Mouse (Mus musculus): ENCODE data around the gene Erbin. TPM values are rescaled to one million over a fixed set of nuclear protein-coding genes. Genes with fewer than 3 reads are reported as not detected.

Gene Erbin
- polyA plus RNA-seq, 1 experiment from 2014 or later = 17.9 TPM

DNA sequence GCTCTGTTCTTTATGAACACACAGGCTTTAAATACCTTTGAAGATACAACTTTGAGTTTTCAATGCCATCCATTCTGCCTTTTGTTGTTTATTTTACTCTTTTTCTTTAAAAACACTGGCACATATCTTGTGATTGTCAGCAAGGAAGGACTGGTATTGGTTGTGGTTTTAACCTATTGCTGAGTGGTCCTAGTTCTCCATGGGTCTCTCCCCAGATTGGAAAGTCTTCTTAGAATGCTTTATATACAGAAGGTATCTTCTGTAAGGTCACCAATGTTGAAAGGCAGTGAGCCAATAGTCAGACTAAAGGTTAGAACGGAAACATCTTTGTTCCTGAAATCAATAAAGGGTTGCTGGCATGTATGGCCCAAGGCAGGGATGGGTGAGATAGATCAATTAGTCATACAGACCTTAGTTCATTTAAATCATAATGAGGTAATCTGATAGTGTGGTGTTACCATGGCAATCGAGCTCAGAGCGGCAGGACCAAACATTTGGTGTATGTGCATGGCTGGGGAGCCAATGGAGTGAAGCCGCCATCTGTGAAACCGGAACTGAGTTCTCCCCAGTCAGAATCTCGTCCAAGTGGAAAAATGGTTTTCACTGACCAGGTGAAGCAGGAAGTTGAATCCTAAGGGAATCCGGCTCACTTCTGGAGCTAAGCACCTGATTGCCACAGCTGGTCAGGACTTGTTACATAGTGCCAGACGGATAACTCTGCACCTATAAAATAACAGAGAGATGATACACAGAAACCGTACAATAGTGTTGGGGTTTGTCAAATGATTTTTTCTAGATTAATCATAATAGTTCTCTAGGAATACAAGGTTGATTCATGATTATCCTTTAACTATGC is 125.4 kb downstream of the Erbin start:
- ATAC-seq (ENCODE audit: insufficient read depth, low FRiP score, low read depth) = no peak
- H3K4me2 ChIP-seq = no peak overlapping the region
- H3K9ac ChIP-seq = no peak overlapping the region
- H3K4me3 ChIP-seq (replicated peaks) = no peak overlapping the region
- no peaks in the 10 kb centered on the region for H3K4me1 ChIP-seq
- no peaks in the 10 kb centered on the region for H3K36me3 ChIP-seq
- H3K27me3 ChIP-seq (replicated peaks) = no peaks in the 10 kb centered on the region
- WGBS = 77% methylated on average over 9 of the region's 9 CpGs
- H3K27ac ChIP-seq = no peak overlapping the region
- H3K9me3 ChIP-seq = no peaks in the 10 kb centered on the region

DNA sequence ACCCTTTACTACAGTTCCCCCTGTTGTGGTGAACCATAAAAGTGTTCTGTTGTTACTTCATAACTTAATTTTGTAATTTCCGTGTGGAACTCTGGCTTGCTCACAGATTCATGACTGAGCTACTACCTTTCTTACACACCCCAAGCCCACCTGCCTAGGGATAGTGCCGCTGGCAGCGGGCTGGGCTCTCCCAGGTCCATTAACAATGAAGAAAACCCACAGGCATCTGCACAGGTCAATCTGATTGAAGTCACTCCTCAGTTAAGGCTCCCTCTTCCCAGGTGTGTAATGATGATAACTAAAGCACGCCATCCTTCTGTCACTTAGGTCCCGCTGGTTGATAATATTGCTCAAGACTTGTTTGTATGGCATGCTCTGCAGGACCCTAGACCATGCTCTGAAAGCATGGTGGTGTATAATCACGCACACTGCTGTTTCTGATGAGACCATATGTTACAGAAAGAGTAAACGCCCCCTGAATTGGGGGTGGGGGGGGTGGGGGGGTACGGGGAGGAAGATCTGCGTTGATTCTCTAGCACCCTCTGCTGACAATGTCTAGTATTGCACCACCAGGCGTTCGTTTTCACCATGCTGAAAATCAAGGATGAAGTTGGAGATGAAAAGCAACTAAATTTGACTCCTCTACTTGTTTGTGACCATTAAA is 140.3 kb downstream of the Erbin start:
- Histone ChIP-seq H3K4me2 (no peak overlapping the region), H3K27ac (no peak overlapping the region), H3K27me3 (replicated peaks) (no peaks in the 10 kb centered on the region), H3K9me3 (no peaks in the 10 kb centered on the region), H3K9ac (no peak overlapping the region), H3K4me1 (no peaks in the 10 kb centered on the region), H3K36me3 (no peaks in the 10 kb centered on the region), H3K4me3 (replicated peaks) (no peak overlapping the region)
- 33% methylated on average over 11 of the region's 11 CpGs for WGBS
- ATAC-seq (ENCODE audit: insufficient read depth, low FRiP score, low read depth) = no peak

- peaks cover 8% of the 10 kb centered on the region for H3K4me1 ChIP-seq
- no peaks in the 10 kb centered on the region for H3K36me3 ChIP-seq
- H3K4me3 ChIP-seq (replicated peaks) = no peak overlapping the region
- H3K9me3 ChIP-seq = no peaks in the 10 kb centered on the region
- 67% methylated on average over 8 of the region's 8 CpGs for WGBS
- H3K27me3 ChIP-seq (replicated peaks) = no peaks in the 10 kb centered on the region
- H3K9ac ChIP-seq = no peak overlapping the region
- H3K4me2 ChIP-seq = no peak overlapping the region
- ATAC-seq (ENCODE audit: insufficient read depth, low FRiP score, low read depth) = no peak
- no peak overlapping the region for H3K27ac ChIP-seq
Observed at GRCm38 (mm10) chr13:103777126-103777525, 143.2 kb downstream of the Erbin start.

- peak within 1 kb of the TSS; percentile 99 for H3K27ac ChIP-seq
- peak; percentile 95 for ATAC-seq (ENCODE audit: insufficient read depth, low FRiP score, low read depth)
- under 1% methylated on average over 81 of the region's 81 CpGs for WGBS
- H3K4me1 ChIP-seq = peaks cover 15% of the 10 kb centered on the region
- peak within 1 kb of the TSS; percentile 57 for H3K4me2 ChIP-seq
- H3K27me3 ChIP-seq (replicated peaks) = no peaks in the 10 kb centered on the region
- no peaks in the 10 kb centered on the region for H3K9me3 ChIP-seq
- peak within 1 kb of the TSS; percentile 63 for H3K9ac ChIP-seq
- no peaks in the 10 kb centered on the region for H3K36me3 ChIP-seq
- peak within 1 kb of the TSS; percentile 68 for H3K4me3 ChIP-seq (replicated peaks)
Observed at GRCm38 (mm10) chr13:103774119-103774757, 146.1 kb downstream of the Erbin start, which contains the start of gene Srek1. Gene Srek1, minus strand, starts transcription at chr13:103774608.

DNA sequence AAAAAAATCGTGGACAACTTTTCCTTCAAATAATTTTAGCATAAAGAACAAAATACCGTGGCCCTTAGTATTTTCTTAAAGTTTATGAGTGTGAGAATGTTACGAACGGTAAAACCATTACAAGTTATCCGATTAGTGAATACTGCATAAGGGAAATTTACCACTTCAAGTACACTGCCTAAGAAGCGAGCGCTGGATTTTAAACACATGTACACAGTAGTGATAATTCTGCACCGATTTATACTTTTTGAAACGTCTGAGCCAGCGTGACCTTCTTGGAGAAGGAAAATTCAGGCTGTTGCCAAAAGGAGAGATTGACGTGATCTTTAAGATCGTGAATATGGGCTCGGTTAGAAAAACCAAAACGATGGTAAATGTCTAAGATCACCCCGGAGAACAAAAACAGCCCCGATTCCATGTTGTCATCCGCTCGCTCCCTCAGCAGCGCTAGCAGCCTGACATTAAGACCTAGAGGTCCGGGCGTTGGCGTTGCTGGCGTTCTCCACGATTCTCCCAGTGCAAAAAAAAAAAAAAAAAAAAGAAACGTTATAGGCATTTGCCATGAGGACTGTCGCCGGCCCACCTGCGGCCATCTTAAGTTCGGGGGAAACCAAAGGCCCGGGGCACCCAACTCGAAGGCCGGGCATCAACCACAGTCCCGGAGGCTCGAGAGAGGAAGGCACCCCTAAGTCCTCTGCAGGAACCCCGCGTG is 146.8 kb downstream of the Erbin start:
- 1% methylated on average over 35 of the region's 36 CpGs for WGBS

DNA sequence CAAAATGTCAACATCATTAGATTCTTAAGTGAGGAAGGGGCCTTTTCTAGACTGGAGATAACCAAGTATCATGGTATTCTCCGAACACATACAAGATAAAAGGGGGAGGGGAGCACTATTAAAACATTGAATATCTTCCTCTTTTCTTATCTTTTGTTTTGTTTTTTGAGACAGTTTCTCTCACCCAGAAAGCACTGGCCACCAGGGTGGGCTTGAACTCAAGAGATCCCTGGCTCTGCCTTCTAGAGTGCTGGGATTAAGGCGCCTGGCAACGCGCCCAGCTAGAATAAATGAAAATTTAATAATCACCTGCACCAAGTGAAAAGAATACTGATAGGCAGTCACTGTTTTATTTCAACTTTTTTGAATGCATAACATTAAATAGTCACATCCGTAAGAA is 147.4 kb downstream of the Erbin start:
- no peak overlapping the region for H3K9ac ChIP-seq
- no peaks in the 10 kb centered on the region for H3K36me3 ChIP-seq
- H3K4me3 ChIP-seq (replicated peaks) = peak overlapping the region; percentile 68
- H3K4me2 ChIP-seq = peak overlapping the region; percentile 57
- H3K27ac ChIP-seq = no peak overlapping the region
- ATAC-seq (ENCODE audit: insufficient read depth, low FRiP score, low read depth) = no peak
- peaks cover 15% of the 10 kb centered on the region for H3K4me1 ChIP-seq
- 25% methylated on average over 5 of the region's 5 CpGs for WGBS
- H3K9me3 ChIP-seq = no peaks in the 10 kb centered on the region
- H3K27me3 ChIP-seq (replicated peaks) = no peaks in the 10 kb centered on the region

More for the DNA sequence above, 146.8 kb downstream of the Erbin start:
- peaks cover 15% of the 10 kb centered on the region for H3K4me1 ChIP-seq
- ATAC-seq (ENCODE audit: insufficient read depth, low FRiP score, low read depth) = peak; percentile 56
- peak overlapping the region; percentile 99 for H3K27ac ChIP-seq
- peak overlapping the region; percentile 63 for H3K9ac ChIP-seq
- H3K27me3 ChIP-seq (replicated peaks) = no peaks in the 10 kb centered on the region
- H3K4me3 ChIP-seq (replicated peaks) = peak overlapping the region; percentile 68
- H3K4me2 ChIP-seq = peak overlapping the region; percentile 57
- no peaks in the 10 kb centered on the region for H3K9me3 ChIP-seq
- no peaks in the 10 kb centered on the region for H3K36me3 ChIP-seq

DNA sequence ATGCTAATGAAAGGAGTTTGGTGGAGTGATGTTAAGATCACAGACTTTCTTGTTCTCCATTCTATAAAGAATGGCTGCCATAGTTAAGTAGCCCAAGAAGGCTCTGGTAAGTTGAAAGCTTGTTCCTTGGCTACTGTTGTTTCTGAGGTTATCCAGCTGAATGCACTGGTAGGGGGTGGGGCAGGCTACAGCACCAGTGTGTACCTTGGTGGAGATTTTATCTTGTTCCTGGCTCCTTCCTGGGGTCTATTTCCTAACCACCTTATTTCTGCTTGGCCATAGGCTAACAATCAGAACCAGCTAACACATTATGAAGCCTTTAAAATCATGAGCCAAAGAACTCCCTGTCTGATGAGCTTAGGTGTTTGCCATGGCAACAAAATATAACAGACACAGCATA is 149.5 kb downstream of the Erbin start:
- Histone ChIP-seq H3K27ac (no peak overlapping the region), H3K4me3 (replicated peaks) (no peak overlapping the region), H3K4me2 (no peak overlapping the region), H3K36me3 (peaks cover 6% of the 10 kb centered on the region; the same call in 1 of the 2 replicates), H3K4me1 (peaks cover 15% of the 10 kb centered on the region), H3K27me3 (replicated peaks) (no peaks in the 10 kb centered on the region), H3K9ac (no peak overlapping the region), H3K9me3 (no peaks in the 10 kb centered on the region)
- ATAC-seq (ENCODE audit: insufficient read depth, low FRiP score, low read depth) = no peak

Other genes starting within 250 kb of the Erbin start
- 64.1 and 69.6 TPM in 2 replicates for gene Srek1, start 145.9 kb downstream of the Erbin start, polyA plus RNA-seq (2015; fragmentation: Nextera tagmentation; extraction: Ambion mirVana)
- gene Nln, start 189.1 kb upstream of the Erbin start, polyA plus RNA-seq (2015; fragmentation: Nextera tagmentation; extraction: Ambion mirVana) = 19.2 and 20.5 TPM in 2 replicates
- 5.8 and 6.0 TPM in 2 replicates for gene Sgtb, start 189.2 kb upstream of the Erbin start, polyA plus RNA-seq (2015; fragmentation: Nextera tagmentation; extraction: Ambion mirVana)